Mouse (Mus musculus) midbrain, postnatal 0 days (tissue): ENCODE measurements around the gene Cacfd1. TPM values are rescaled to one million over a fixed set of nuclear protein-coding genes. Genes with fewer than 3 reads are reported as not detected.

ENCODE experiments used
- ATAC-seq: fragments of 200-750 bp; cut with Nextera tagmentation; 2 replicates; pipeline ENCODE4 v1.8.0; 2017; ENCODE audit warnings: moderate number of reproducible peaks, mild to moderate bottlenecking, moderate TSS enrichment, moderate library complexity; ENCODE audit not compliant: low FRiP score
- DNase-seq: peaks from one replicate; pipeline ENCODE4 v3.0.0-alpha.2; 2015; ENCODE audit warnings: low spot score
- H3K27ac ChIP-seq: fragments of 300-500 bp; sonication (generic); 2 replicates; pipeline ENCODE4 v1.5.1; 2014; ENCODE audit warnings: low read depth, mild to moderate bottlenecking, low read length, mixed read lengths
- H3K27me3 ChIP-seq: fragments of 300-500 bp; sonication (generic); 2 replicates; pipeline ENCODE4 v1.6.1; 2014; ENCODE audit warnings: low read length, control low read depth, mixed read lengths; ENCODE audit not compliant: insufficient read depth
- H3K36me3 ChIP-seq: fragments of 300-500 bp; sonication (generic); 2 replicates; pipeline ENCODE4 v1.6.1; 2014; ENCODE audit warnings: low read length, control low read depth, mixed read lengths; ENCODE audit not compliant: insufficient read depth
- H3K4me1 ChIP-seq: fragments of 300-500 bp; sonication (generic); 2 replicates; pipeline ENCODE4 v1.6.1; 2014; ENCODE audit warnings: mild to moderate bottlenecking, control low read depth, antibody characterized with exemption, low read length, mixed read lengths; ENCODE audit not compliant: insufficient read depth
- H3K4me2 ChIP-seq: fragments of 300-500 bp; sonication (generic); 2 replicates; pipeline ENCODE4 v1.6.1; 2014; ENCODE audit warnings: low read depth, mild to moderate bottlenecking, low read length, mixed read lengths; ENCODE audit not compliant: poor library complexity, severe bottlenecking
- H3K4me3 ChIP-seq: fragments of 300-500 bp; sonication (generic); 2 replicates; pipeline ENCODE4 v1.5.1; 2014; ENCODE audit warnings: low read depth, mild to moderate bottlenecking, low read length, moderate library complexity
- H3K9ac ChIP-seq: fragments of 300-500 bp; sonication (generic); replicated peaks from 2 replicates; pipeline ENCODE4 v1.6.1; 2014; ENCODE audit warnings: mild to moderate bottlenecking, low read length, moderate library complexity, mixed read lengths; ENCODE audit not compliant: poor library complexity, severe bottlenecking
- H3K9me3 ChIP-seq: fragments of 300-500 bp; sonication (generic); 2 replicates; pipeline ENCODE4 v1.6.1; 2016; ENCODE audit warnings: low read length, control low read depth
- CTCF ChIP-seq: IDR thresholded peaks from 2 replicates; pipeline ENCODE4 v1.5.1; 2016; ENCODE audit warnings: antibody characterized with exemption, mild to moderate bottlenecking
- WGBS: fragments of 180-500 bp; shearing (Covaris S2); extraction: QIAGEN DNeasy Blood & Tissue Kit; methylation state at CpG from one replicate; pipeline ENCODE4 v1.1.7; 2014; 5-methylcytosine and 5-hydroxymethylcytosine counted together
- polyA plus RNA-seq: library from polyadenylated mRNA; unstranded; fragments of >200 nt; fragmentation: Nextera tagmentation; extraction: Ambion mirVana; gene quantifications from 2 replicates; pipeline ENCODE4 v1.2.1, GENCODE M21; 2015
- total RNA-seq: library from RNA; depleted of rRNA; stranded (reverse); fragments of >200 nt; gene quantifications from 2 replicates; pipeline ENCODE4 v1.2.3, GENCODE M21; 2014

Gene Cacfd1
- total and polyA plus RNA-seq, 2 experiments from 2014 or later = 63.0 to 97.1 TPM

DNA sequence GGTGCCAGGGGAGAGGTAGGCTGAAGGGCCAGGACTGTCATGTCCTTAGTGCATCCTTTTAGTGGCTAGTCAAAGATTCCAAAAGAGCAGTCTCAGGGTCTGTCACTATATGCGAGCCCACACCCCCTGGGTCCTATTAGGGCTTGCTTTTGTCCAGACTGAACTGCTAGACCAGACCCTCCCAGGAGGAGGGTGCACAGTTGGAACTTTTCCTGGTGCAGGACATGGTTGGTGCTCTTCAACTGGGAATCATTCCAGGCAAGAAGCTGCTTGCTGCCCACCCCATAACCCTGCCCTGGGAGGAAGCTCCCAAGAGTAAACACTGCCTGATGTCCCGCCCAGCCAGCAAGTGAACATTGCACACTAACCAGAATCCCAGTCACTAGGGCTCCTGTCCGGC is 36.6 kb upstream of the Cacfd1 start, which contains the start of gene Adamts13:
TSS of gene Adamts13 (plus strand) at position 301 of the 400 bp plus-strand sequence.
- WGBS = 84% methylated on average over 3 of the region's 3 CpGs
- H3K4me2 ChIP-seq = no peak within 1 kb of the TSS
- no peak for DNase-seq
- no peaks in the 10 kb centered on the region for H3K27me3 ChIP-seq
- H3K4me1 ChIP-seq = no peaks in the 10 kb centered on the region
- no peak within 1 kb of the TSS for H3K27ac ChIP-seq
- no peak within 1 kb of the TSS for H3K4me3 ChIP-seq
- H3K9me3 ChIP-seq = no peaks in the 10 kb centered on the region
- no peak within 1 kb of the TSS for H3K9ac ChIP-seq
- TF ChIP-seq CTCF = no peak
- no peak for ATAC-seq
- H3K36me3 ChIP-seq = no peaks in the 10 kb centered on the region

GRCm38 (mm10) chr2:26973960-26974359 is 35.8 kb upstream of the Cacfd1 start:
- TF ChIP-seq CTCF = no peak
- Histone ChIP-seq H3K4me1 (no peaks in the 10 kb centered on the region), H3K4me2 (no peak overlapping the region), H3K4me3 (no peak overlapping the region), H3K27me3 (no peaks in the 10 kb centered on the region), H3K27ac (no peak overlapping the region), H3K36me3 (no peaks in the 10 kb centered on the region), H3K9me3 (no peaks in the 10 kb centered on the region), H3K9ac (no peak overlapping the region)
- ATAC-seq (no peak), DNase-seq (no peak)
- WGBS = 50% methylated on average over 4 of the region's 4 CpGs

- ATAC-seq = no peak
- no peak for TF ChIP-seq CTCF
- Histone ChIP-seq H3K9ac (no peak overlapping the region), H3K4me2 (no peak overlapping the region), H3K4me3 (no peak overlapping the region), H3K27ac (no peak overlapping the region), H3K9me3 (no peaks in the 10 kb centered on the region), H3K27me3 (no peaks in the 10 kb centered on the region), H3K4me1 (no peaks in the 10 kb centered on the region), H3K36me3 (no peaks in the 10 kb centered on the region)
- 70% methylated on average over 1 of the region's 1 CpGs for WGBS
- DNase-seq = no peak
Observed at GRCm38 (mm10) chr2:26980361-26980760, 29.4 kb upstream of the Cacfd1 start.

DNA sequence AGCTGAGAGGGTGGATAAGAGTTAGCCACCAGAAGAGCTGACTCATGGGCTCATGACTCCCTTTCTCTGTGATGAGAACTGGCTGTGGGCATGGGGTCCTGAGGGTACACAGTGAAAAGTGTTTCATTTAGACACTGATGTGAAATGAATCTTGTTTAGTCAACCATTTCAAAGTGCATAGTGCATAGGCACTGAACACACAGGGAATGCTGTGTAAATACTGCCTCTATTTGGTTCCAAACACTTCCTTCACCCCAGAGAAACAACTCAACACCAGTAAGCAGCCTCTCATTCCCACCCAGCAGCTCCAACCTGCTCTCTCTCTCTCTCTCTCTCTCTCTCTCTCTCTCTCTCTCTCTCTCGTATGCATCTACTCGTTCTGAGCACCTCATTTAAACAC is 25.5 kb upstream of the Cacfd1 start:
- Histone ChIP-seq H3K4me1 (no peaks in the 10 kb centered on the region), H3K27me3 (no peaks in the 10 kb centered on the region), H3K4me2 (no peak overlapping the region), H3K4me3 (no peak overlapping the region), H3K27ac (no peak overlapping the region), H3K9me3 (no peaks in the 10 kb centered on the region), H3K36me3 (no peaks in the 10 kb centered on the region), H3K9ac (no peak overlapping the region)
- no peak for DNase-seq
- no peak for TF ChIP-seq CTCF
- ATAC-seq = no peak
- 70% methylated on average over 2 of the region's 2 CpGs for WGBS

- Histone ChIP-seq H3K27ac (no peak overlapping the region), H3K9me3 (no peaks in the 10 kb centered on the region), H3K4me2 (no peak overlapping the region), H3K27me3 (no peaks in the 10 kb centered on the region), H3K4me3 (no peak overlapping the region), H3K4me1 (no peaks in the 10 kb centered on the region), H3K36me3 (no peaks in the 10 kb centered on the region), H3K9ac (no peak overlapping the region)
- no peak for DNase-seq
- no peak for ATAC-seq
- TF ChIP-seq CTCF = no peak
- 84% methylated on average over 5 of the region's 5 CpGs for WGBS
Observed at GRCm38 (mm10) chr2:26984640-26985039, 25.1 kb upstream of the Cacfd1 start.

DNA sequence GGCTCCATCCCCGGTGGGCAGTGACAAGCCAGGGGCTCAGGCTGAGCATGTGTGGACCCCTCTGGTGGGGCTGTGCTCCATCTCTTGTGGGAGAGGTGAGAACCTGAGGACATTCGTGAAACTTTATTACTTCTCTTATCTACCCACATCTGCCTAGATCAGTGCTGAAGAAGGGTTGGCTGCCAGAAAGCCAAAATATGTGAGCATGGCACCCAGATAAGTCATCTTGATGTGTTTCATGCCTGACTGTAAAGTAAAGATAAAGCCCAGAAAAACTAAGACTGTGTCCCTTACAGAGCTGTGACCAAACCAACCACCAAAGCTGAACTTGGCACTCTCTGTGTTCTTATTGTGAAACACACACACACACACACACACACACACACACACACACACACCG is 15.8 kb upstream of the Cacfd1 start:
- no peaks in the 10 kb centered on the region for H3K27me3 ChIP-seq
- H3K4me1 ChIP-seq = no peaks in the 10 kb centered on the region
- no peak overlapping the region for H3K9ac ChIP-seq
- no peaks in the 10 kb centered on the region for H3K36me3 ChIP-seq
- WGBS = 81% methylated on average over 3 of the region's 3 CpGs
- DNase-seq (no peak), ATAC-seq (no peak)
- H3K27ac ChIP-seq = no peak overlapping the region
- TF ChIP-seq CTCF = no peak
- no peak overlapping the region for H3K4me3 ChIP-seq
- no peak overlapping the region for H3K4me2 ChIP-seq
- no peaks in the 10 kb centered on the region for H3K9me3 ChIP-seq
